Mouse (Mus musculus) NIH3T3 (cell line): Measurements from ENCODE around the gene Rhox7b.
"Not testable (repeated sequence)": the region's sequence is repeated elsewhere in the genome, so short reads cannot be mapped to it uniquely, and the experiment has no call there.

Experiments
- DNase-seq: peaks from one replicate; pipeline ENCODE4 v3.0.0-alpha.2; 2012; ENCODE audit warnings: low read depth

Gene Rhox7b

DNA sequence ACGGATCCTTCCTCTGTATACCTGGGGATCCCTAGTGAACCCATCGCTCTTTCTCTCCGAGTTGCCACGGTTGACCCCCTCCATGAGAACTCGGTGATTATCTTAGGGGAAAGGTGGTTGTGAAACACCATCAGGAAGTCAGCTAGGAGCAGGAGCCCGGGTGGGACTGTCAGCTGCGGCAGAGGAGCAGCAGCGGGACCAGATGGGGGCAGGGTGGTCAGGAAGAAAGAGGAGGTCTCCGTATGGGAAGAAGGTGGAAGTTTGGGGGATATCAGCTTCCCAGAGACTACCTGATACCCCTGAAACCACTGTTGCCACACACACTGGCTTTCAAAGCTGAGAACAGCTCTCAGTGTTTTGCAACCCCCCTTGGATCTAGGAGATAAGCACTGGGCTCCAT, at the start of gene Rhox7b:
Gene Rhox7b (minus strand): TSS at position 101 of the 400 bp plus-strand sequence.
- DNase-seq, result not testable (repeated sequence)

GRCm38 (mm10) chrX:37916311-37916710, 19.3 kb upstream of the Rhox7b start:
- DNase-seq, result no peak

DNA sequence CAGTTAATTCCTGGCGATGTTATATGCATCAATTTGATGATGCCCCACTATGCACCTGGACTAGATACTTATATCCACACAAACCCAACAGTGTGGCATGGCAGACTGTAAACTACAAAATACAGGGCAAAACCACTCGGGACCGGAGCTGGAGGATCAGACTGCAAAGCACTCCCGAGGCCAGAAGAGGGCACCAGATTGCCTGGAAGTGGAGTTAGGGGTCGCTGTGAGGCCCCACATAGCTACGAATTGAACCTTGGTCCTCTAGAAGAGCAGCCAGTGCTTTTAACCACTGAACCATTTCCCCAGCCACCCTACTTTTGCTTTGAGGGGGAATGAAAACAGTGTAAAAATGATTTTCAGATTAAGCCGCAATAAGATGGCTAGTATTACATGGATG, 11.5 kb upstream of the Rhox7b start:
- no peak for DNase-seq

GRCm38 (mm10) chrX:37903727-37904126, 6.7 kb upstream of the Rhox7b start:
- no peak for DNase-seq

GRCm38 (mm10) chrX:37901670-37902069, 4.6 kb upstream of the Rhox7b start, which contains the start of gene Rhox9:
Gene Rhox9, minus strand, starts transcription at chrX:37901770.
- not testable (repeated sequence) for DNase-seq

- DNase-seq, result no peak
These were observed 18.2 kb downstream of the Rhox7b start, which contains the start of gene Rhox8 for GRCm38 (mm10) chrX:37878844-37879243. Gene Rhox8, minus strand, starts transcription at chrX:37878944.

- no peak for DNase-seq
These were observed 25.4 kb downstream of the Rhox7b start for GRCm38 (mm10) chrX:37871641-37872040.
